Mouse (Mus musculus): ENCODE measurements around the gene Camsap2.

- no peak for TF ChIP-seq CTCF (IDR thresholded peaks at IDR 0.05; ENCODE audit: borderline replicate concordance, control insufficient read depth, extremely low read depth, insufficient read depth, low read length, poor library complexity)
- no peak for TF ChIP-seq POLR2A (IDR thresholded peaks at IDR 0.05; ENCODE audit: control insufficient read depth, extremely low read depth, insufficient read depth, low read length, poor library complexity)
These were observed 90.2 kb downstream of the Camsap2 start for GRCm38 (mm10) chr1:136255657-136256056.
